Mouse (Mus musculus) kidney, embryonic 15.5 days (tissue): ENCODE results near the gene Cnn1. TPM values are rescaled to one million over a fixed set of nuclear protein-coding genes. Genes with fewer than 3 reads are reported as not detected.

Experiments used
- ATAC-seq: fragments of 200-750 bp; cut with Nextera tagmentation; replicated peaks from 2 replicates; pipeline ENCODE4 v1.8.0; 2017; ENCODE audit warnings: moderate TSS enrichment; ENCODE audit not compliant: low FRiP score
- H3K27ac ChIP-seq: fragments of 300-500 bp; sonication (generic); 2 replicates; pipeline ENCODE4 v1.5.1; 2015; ENCODE audit warnings: mild to moderate bottlenecking, inconsistent platforms
- H3K27me3 ChIP-seq: fragments of 300-500 bp; sonication (generic); 2 replicates; pipeline ENCODE4 v1.6.1; 2015; ENCODE audit warnings: inconsistent platforms
- H3K36me3 ChIP-seq: fragments of 300-500 bp; sonication (generic); 2 replicates; pipeline ENCODE4 v1.6.1; 2015; ENCODE audit warnings: inconsistent platforms
- H3K4me1 ChIP-seq: fragments of 300-500 bp; sonication (generic); 2 replicates; pipeline ENCODE4 v1.6.1; 2015; ENCODE audit warnings: inconsistent platforms
- H3K4me2 ChIP-seq: fragments of 300-500 bp; sonication (generic); 2 replicates; pipeline ENCODE4 v1.6.1; 2015; ENCODE audit warnings: moderate library complexity, mild to moderate bottlenecking, inconsistent platforms
- H3K4me3 ChIP-seq: fragments of 300-500 bp; sonication (generic); replicated peaks from 2 replicates; pipeline ENCODE4 v1.5.1; 2015; ENCODE audit warnings: mild to moderate bottlenecking, inconsistent platforms
- H3K9ac ChIP-seq: fragments of 300-500 bp; sonication (generic); 2 replicates; pipeline ENCODE4 v1.6.1; 2015; ENCODE audit warnings: mild to moderate bottlenecking, inconsistent platforms
- H3K9me3 ChIP-seq: fragments of 300-500 bp; sonication (generic); replicated peaks from 2 replicates; pipeline ENCODE4 v1.6.1; 2016; ENCODE audit warnings: inconsistent platforms
- WGBS: fragments of 180-500 bp; shearing (Covaris S2); methylation state at CpG from one replicate; pipeline ENCODE4 v1.1.7; 2015; ENCODE audit warnings: mixed read lengths; 5-methylcytosine and 5-hydroxymethylcytosine counted together
- microRNA-seq: library from miRNA; unstranded; fragments of <30 nt; microRNA quantifications from one replicate; pipeline ENCODE4, GENCODE M21; 2016
- polyA plus RNA-seq: library from polyadenylated mRNA; unstranded; fragments of >200 nt; fragmentation: Nextera tagmentation; extraction: Ambion mirVana; gene quantifications from 2 replicates; pipeline ENCODE4 v1.2.1, GENCODE M21; 2015

The Cnn1 gene
- polyA plus RNA-seq, 1 experiment from 2014 or later, result 40.8 TPM

DNA sequence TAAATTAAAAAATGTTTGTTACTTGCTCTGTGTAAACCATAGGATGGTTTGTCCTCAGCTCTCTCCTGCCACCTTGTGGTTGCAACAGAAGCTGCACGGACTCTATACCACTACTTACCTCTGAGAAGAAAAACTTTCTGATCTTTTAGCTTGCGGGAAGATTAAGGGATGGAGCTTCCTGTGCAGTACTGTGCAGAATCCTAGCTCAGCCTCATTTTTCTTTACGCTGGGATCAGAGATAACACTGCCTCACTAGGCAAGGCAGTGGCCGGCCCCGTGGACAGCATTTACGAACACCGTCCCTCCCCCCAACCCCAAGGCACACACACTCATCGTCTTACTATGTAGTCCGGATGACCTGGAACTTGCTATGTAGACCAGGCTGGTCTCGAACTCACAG lies 56.6 kb downstream of the Cnn1 start:
- H3K9me3 ChIP-seq, result no peaks in the 10 kb centered on the region
- peaks cover 6% of the 10 kb centered on the region; the same call in 1 of the 2 replicates for H3K27me3 ChIP-seq
- H3K4me1 ChIP-seq, result peaks cover 17% of the 10 kb centered on the region
- no peak overlapping the region for H3K9ac ChIP-seq
- H3K4me2 ChIP-seq, result peak overlapping the region; percentile 73
- peak overlapping the region; percentile 11 for H3K4me3 ChIP-seq
- WGBS, result 17% methylated on average over 10 of the region's 10 CpGs
- H3K27ac ChIP-seq, result no peak overlapping the region
- peaks cover 10% of the 10 kb centered on the region; the same call in 1 of the 2 replicates for H3K36me3 ChIP-seq
- no peak for ATAC-seq

GRCm38 (mm10) chr9:22156497-22157245 lies 57.7 kb downstream of the Cnn1 start, which contains the start of gene Pigyl:
Gene Pigyl, plus strand, starts transcription at chr9:22156846.
- peaks cover 10% of the 10 kb centered on the region; the same call in 1 of the 2 replicates for H3K36me3 ChIP-seq
- peaks cover 17% of the 10 kb centered on the region for H3K4me1 ChIP-seq
- H3K9me3 ChIP-seq, result no peaks in the 10 kb centered on the region
- H3K4me3 ChIP-seq, result peak within 1 kb of the TSS; percentile 63
- H3K27ac ChIP-seq, result peak within 1 kb of the TSS; percentile 87
- peak; percentile 98 for ATAC-seq
- WGBS, result under 1% methylated on average over 65 of the region's 65 CpGs
- H3K4me2 ChIP-seq, result peak within 1 kb of the TSS; percentile 73
- H3K9ac ChIP-seq, result peak within 1 kb of the TSS; percentile 73
- peaks cover 6% of the 10 kb centered on the region; the same call in 1 of the 2 replicates for H3K27me3 ChIP-seq

- H3K36me3 ChIP-seq, result peaks cover 10% of the 10 kb centered on the region; the same call in 1 of the 2 replicates
- peak overlapping the region; percentile 63 for H3K4me3 ChIP-seq
- peaks cover 17% of the 10 kb centered on the region for H3K4me1 ChIP-seq
- no peaks in the 10 kb centered on the region for H3K9me3 ChIP-seq
- no peak overlapping the region for H3K27ac ChIP-seq
- H3K27me3 ChIP-seq, result peaks cover 6% of the 10 kb centered on the region; the same call in 1 of the 2 replicates
- no peak for ATAC-seq
- 69% methylated on average over 34 of the region's 34 CpGs for WGBS
- H3K9ac ChIP-seq, result peak overlapping the region; percentile 73
- H3K4me2 ChIP-seq, result peak overlapping the region; percentile 73
These were observed 58.7 kb downstream of the Cnn1 start for GRCm38 (mm10) chr9:22157516-22158265.

Small RNAs within 50 kb of the gene (microRNA-seq; reads per million reads assigned to microRNA genes)
- gene Mir7084, result not detected

Other genes starting within 250 kb of the Cnn1 start
- gene Dock6, start 246.6 kb upstream of the Cnn1 start, polyA plus RNA-seq, result 36.8 and 46.3 TPM in 2 replicates
- gene Rab3d, start 181.0 kb upstream of the Cnn1 start, polyA plus RNA-seq, result 11.0 and 11.3 TPM in 2 replicates
- gene Ccdc159, start 171.7 kb upstream of the Cnn1 start, polyA plus RNA-seq, result 5.5 and 5.9 TPM in 2 replicates
- 59.2 and 61.0 TPM in 2 replicates for gene Tmem205, start 171.7 kb upstream of the Cnn1 start, polyA plus RNA-seq
- gene Plppr2, start 162.2 kb upstream of the Cnn1 start, polyA plus RNA-seq, result 7.9 and 11.3 TPM in 2 replicates
- gene Swsap1, start 143.5 kb upstream of the Cnn1 start, polyA plus RNA-seq, result 7.9 and 12.6 TPM in 2 replicates
- 12.1 and 15.2 TPM in 2 replicates for gene Epor, start 135.7 kb upstream of the Cnn1 start, polyA plus RNA-seq
- gene Rgl3, start 109.8 kb upstream of the Cnn1 start, polyA plus RNA-seq, result 23.7 and 24.5 TPM in 2 replicates
- gene Ccdc151, start 96.6 kb upstream of the Cnn1 start, polyA plus RNA-seq, result 1.6 TPM in 2 replicates
- 137 and 140 TPM in 2 replicates for gene Prkcsh, start 96.4 kb upstream of the Cnn1 start, polyA plus RNA-seq
- 0.53 and 1.1 TPM in 2 replicates for gene Elavl3, start 47.2 kb upstream of the Cnn1 start, polyA plus RNA-seq
- gene Gm49318, start 28.0 kb upstream of the Cnn1 start, polyA plus RNA-seq, result not detected in 2 replicates
- gene Zfp653, start 27.8 kb upstream of the Cnn1 start, polyA plus RNA-seq, result 11.7 and 14.0 TPM in 2 replicates
- 43.1 and 49.4 TPM in 2 replicates for gene Ecsit, start 13.8 kb upstream of the Cnn1 start, polyA plus RNA-seq
- 193 and 194 TPM in 2 replicates for gene Elof1, start 18.0 kb downstream of the Cnn1 start, polyA plus RNA-seq
- gene Acp5, start 36.5 kb downstream of the Cnn1 start, polyA plus RNA-seq, result 7.3 and 23.2 TPM in 2 replicates
- gene Pigyl, start 57.6 kb downstream of the Cnn1 start, polyA plus RNA-seq, result 70.0 and 73.1 TPM in 2 replicates
- gene Zfp872, start 88.9 kb downstream of the Cnn1 start, polyA plus RNA-seq, result 0.31 and 0.55 TPM in 2 replicates
- 20.7 and 20.9 TPM in 2 replicates for gene Zfp809, start 126.5 kb downstream of the Cnn1 start, polyA plus RNA-seq
- 4.9 and 5.0 TPM in 2 replicates for gene Zfp599, start 160.7 kb downstream of the Cnn1 start, polyA plus RNA-seq
- 23.2 and 24.5 TPM in 2 replicates for gene Zfp810, start 208.4 kb downstream of the Cnn1 start, polyA plus RNA-seq